Mouse (Mus musculus) heart, postnatal 0 days (tissue): ENCODE measurements around the gene Car5a. TPM values are rescaled to one million over a fixed set of nuclear protein-coding genes. Genes with fewer than 3 reads are reported as not detected.

Source experiments
- ATAC-seq: fragments of 200-750 bp; cut with Nextera tagmentation; 2 replicates; pipeline ENCODE4 v1.8.0; 2017; ENCODE audit warnings: low read depth, moderate number of reproducible peaks, moderate library complexity; ENCODE audit not compliant: insufficient read depth
- DNase-seq: peaks from one replicate; pipeline ENCODE4 v3.0.0-alpha.2; 2016; ENCODE audit warnings: low spot score
- H3K27ac ChIP-seq: fragments of 300-500 bp; sonication (generic); 2 replicates; pipeline ENCODE4 v1.5.1; 2014; ENCODE audit warnings: low read depth, mild to moderate bottlenecking
- H3K27me3 ChIP-seq: fragments of 300-500 bp; sonication (generic); 2 replicates; pipeline ENCODE4 v1.6.1; 2014; ENCODE audit warnings: low read length, mixed read lengths; ENCODE audit not compliant: control insufficient read depth, insufficient read depth
- H3K36me3 ChIP-seq: fragments of 300-500 bp; sonication (generic); replicated peaks from 2 replicates; pipeline ENCODE4 v1.6.1; 2014; ENCODE audit warnings: low read length, mixed read lengths; ENCODE audit not compliant: control insufficient read depth, insufficient read depth
- H3K4me1 ChIP-seq: fragments of 300-500 bp; sonication (generic); 2 replicates; pipeline ENCODE4 v1.6.1; 2014; ENCODE audit warnings: antibody characterized with exemption; ENCODE audit not compliant: control insufficient read depth, insufficient read depth
- H3K4me2 ChIP-seq: fragments of 300-500 bp; sonication (generic); 2 replicates; pipeline ENCODE4 v1.6.1; 2014; ENCODE audit warnings: low read depth, mild to moderate bottlenecking, low read length, moderate library complexity
- H3K4me3 ChIP-seq: fragments of 300-500 bp; sonication (generic); 2 replicates; pipeline ENCODE4 v1.5.1; 2014; ENCODE audit warnings: low read depth, low read length
- H3K9ac ChIP-seq: fragments of 300-500 bp; sonication (generic); replicated peaks from 2 replicates; pipeline ENCODE4 v1.6.1; 2014; ENCODE audit warnings: low read depth, low read length, mixed read lengths
- H3K9me3 ChIP-seq: fragments of 300-500 bp; sonication (generic); replicated peaks from 2 replicates; pipeline ENCODE4 v1.6.1; 2016; ENCODE audit warnings: low read length; ENCODE audit not compliant: control insufficient read depth
- CTCF ChIP-seq: IDR thresholded peaks from 2 replicates; pipeline ENCODE4 v1.5.1; 2016; ENCODE audit warnings: antibody characterized with exemption, control low read depth, low read depth
- EP300 ChIP-seq: IDR thresholded peaks from 2 replicates; pipeline ENCODE4 v1.6.1; 2016; ENCODE audit warnings: antibody characterized with exemption, low read depth
- WGBS: fragments of 180-500 bp; shearing (Covaris S2); extraction: QIAGEN DNeasy Blood & Tissue Kit; methylation state at CpG from one replicate; pipeline ENCODE4 v1.1.7; 2014; 5-methylcytosine and 5-hydroxymethylcytosine counted together
- polyA plus RNA-seq: library from polyadenylated mRNA; unstranded; fragments of >200 nt; fragmentation: Nextera tagmentation; extraction: Ambion mirVana; gene quantifications from 2 replicates; pipeline ENCODE4 v1.2.1, GENCODE M21; 2015
- total RNA-seq: library from RNA; depleted of rRNA; stranded (reverse); fragments of >200 nt; gene quantifications from 2 replicates; pipeline ENCODE4 v1.2.3, GENCODE M21; 2014; ENCODE audit warnings: low replicate concordance

The Car5a gene
- total and polyA plus RNA-seq, 2 experiments from 2014 or later: not detected

DNA sequence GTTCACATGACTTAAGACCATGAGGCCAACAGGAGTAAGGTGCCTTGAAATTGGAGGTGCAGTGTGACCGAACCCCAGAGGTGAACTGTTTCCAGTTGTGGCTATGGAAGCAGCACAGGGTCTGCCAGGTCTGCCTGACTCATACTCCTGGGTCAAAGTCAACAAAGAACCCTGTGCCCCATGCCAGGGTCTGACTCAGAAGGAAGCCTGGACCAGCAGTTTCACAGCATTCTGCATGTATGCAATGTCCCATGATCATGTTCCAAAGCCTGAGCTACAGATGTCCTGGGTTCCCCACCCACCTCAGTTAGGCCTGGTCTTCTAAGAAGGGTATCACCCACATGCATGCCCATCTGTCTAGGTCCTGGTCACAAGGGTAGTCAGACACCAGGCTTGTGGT is 55.4 kb downstream of the Car5a start:
- no peak for ATAC-seq

DNA sequence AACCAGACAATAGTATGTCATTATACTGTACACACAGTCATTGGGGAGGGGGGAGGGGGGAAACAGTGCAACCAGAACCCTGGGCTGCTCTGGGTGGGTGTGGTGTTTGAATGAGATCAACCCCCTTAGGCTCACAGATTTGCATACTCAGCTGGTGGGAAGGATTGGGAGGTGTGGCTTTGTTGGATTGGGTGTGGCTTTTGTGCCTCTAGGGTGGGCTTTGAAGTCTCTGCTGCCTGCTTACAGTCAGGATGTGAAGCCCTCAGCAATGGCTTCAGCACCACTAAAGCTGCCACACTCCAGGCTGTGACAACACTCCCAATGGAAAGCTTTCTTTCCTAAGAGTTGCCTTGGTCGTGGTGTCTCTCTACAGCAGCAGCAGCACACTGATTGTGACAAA is 57.2 kb downstream of the Car5a start:
- TF ChIP-seq CTCF (no peak), EP300 (no peak)
- no peaks in the 10 kb centered on the region for H3K4me1 ChIP-seq
- 61% methylated on average over 1 of the region's 1 CpGs for WGBS
- no peaks in the 10 kb centered on the region for H3K27me3 ChIP-seq
- no peak for ATAC-seq
- no peak overlapping the region for H3K4me2 ChIP-seq
- H3K9ac ChIP-seq: no peak overlapping the region
- H3K36me3 ChIP-seq: peaks cover 49% of the 10 kb centered on the region
- H3K27ac ChIP-seq: no peak overlapping the region
- no peaks in the 10 kb centered on the region for H3K9me3 ChIP-seq
- no peak for DNase-seq
- no peak overlapping the region for H3K4me3 ChIP-seq

More for the DNA sequence above, 55.4 kb downstream of the Car5a start:
- H3K4me3 ChIP-seq: no peak overlapping the region
- no peak for TF ChIP-seq CTCF
- no peak for TF ChIP-seq EP300
- WGBS: 88% methylated on average over 1 of the region's 1 CpGs
- no peak for DNase-seq
- H3K4me2 ChIP-seq: no peak overlapping the region
- no peaks in the 10 kb centered on the region for H3K27me3 ChIP-seq
- no peak overlapping the region for H3K27ac ChIP-seq
- H3K36me3 ChIP-seq: peaks cover 39% of the 10 kb centered on the region
- no peaks in the 10 kb centered on the region for H3K9me3 ChIP-seq
- no peaks in the 10 kb centered on the region for H3K4me1 ChIP-seq
- H3K9ac ChIP-seq: no peak overlapping the region

GRCm38 (mm10) chr8:121885433-121885832 is 59.3 kb downstream of the Car5a start:
- Histone ChIP-seq H3K4me2 (no peak overlapping the region), H3K9ac (no peak overlapping the region), H3K27me3 (no peaks in the 10 kb centered on the region), H3K27ac (no peak overlapping the region), H3K36me3 (peaks cover 49% of the 10 kb centered on the region), H3K9me3 (no peaks in the 10 kb centered on the region), H3K4me1 (peaks cover 13% of the 10 kb centered on the region), H3K4me3 (no peak overlapping the region)
- no peak for ATAC-seq
- no peak for DNase-seq
- 90% methylated on average over 6 of the region's 6 CpGs for WGBS
- no peak for TF ChIP-seq CTCF
- no peak for TF ChIP-seq EP300

DNA sequence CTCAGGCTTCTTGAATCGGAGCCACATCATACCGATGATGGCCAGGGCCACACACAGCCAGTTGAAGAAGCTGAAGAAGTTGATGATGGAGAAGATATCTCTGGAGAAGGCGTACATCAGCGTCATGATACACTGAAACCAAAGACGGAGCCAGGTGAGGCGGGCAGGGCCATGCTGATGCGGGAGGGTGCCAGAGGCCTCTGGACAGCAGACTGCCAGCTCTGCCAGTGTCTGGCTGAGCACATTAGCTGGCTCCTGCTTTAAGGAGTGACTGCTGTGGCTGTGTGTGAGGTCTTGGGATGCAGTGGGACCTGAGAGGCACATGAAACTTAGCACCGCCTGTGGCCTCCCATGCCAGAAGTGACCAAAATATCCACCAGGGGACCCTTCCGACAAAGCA is 59.7 kb downstream of the Car5a start:
- DNase-seq: no peak
- no peak overlapping the region for H3K4me3 ChIP-seq
- no peak overlapping the region for H3K27ac ChIP-seq
- H3K27me3 ChIP-seq: no peaks in the 10 kb centered on the region
- H3K4me1 ChIP-seq: peaks cover 14% of the 10 kb centered on the region
- peaks cover 49% of the 10 kb centered on the region for H3K36me3 ChIP-seq
- H3K4me2 ChIP-seq: no peak overlapping the region
- H3K9ac ChIP-seq: no peak overlapping the region
- ATAC-seq: no peak
- WGBS: 91% methylated on average over 9 of the region's 9 CpGs
- H3K9me3 ChIP-seq: no peaks in the 10 kb centered on the region
- TF ChIP-seq EP300 (no peak), CTCF (no peak)

GRCm38 (mm10) chr8:121884181-121884580 is 60.5 kb downstream of the Car5a start:
- Histone ChIP-seq H3K27me3 (no peaks in the 10 kb centered on the region), H3K36me3 (peaks cover 49% of the 10 kb centered on the region), H3K4me3 (no peak overlapping the region), H3K4me1 (peaks cover 14% of the 10 kb centered on the region), H3K4me2 (no peak overlapping the region), H3K9me3 (no peaks in the 10 kb centered on the region), H3K9ac (no peak overlapping the region), H3K27ac (no peak overlapping the region)
- DNase-seq (no peak), ATAC-seq (no peak)
- no peak for TF ChIP-seq CTCF
- TF ChIP-seq EP300: no peak
- WGBS: 90% methylated on average over 3 of the region's 3 CpGs

DNA sequence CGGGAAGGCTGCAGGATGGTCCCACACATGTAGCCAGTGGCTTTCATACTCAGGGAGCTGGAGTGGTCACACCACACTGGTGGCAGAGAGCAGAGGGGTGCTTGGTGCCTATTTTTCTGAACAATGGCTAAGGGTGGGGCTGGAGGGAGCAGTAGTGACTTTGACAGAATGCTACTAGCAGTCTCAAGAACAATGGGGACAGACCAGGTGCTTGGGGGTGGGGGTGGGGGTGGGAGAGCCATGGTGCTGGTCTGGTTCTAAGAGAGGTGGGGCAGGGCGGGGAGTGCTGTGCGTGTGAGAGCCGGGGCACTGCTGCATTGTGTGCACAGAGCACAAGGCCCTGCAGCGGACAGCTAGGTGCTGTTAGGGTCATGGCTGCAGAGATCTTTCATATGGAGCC is 62.8 kb downstream of the Car5a start:
- no peak for DNase-seq
- ATAC-seq: no peak
- Histone ChIP-seq H3K36me3 (peaks cover 36% of the 10 kb centered on the region), H3K9ac (no peak overlapping the region), H3K27ac (no peak overlapping the region), H3K4me3 (no peak overlapping the region), H3K4me1 (peaks cover 14% of the 10 kb centered on the region), H3K9me3 (no peaks in the 10 kb centered on the region), H3K27me3 (no peaks in the 10 kb centered on the region), H3K4me2 (no peak overlapping the region)
- no peak for TF ChIP-seq EP300
- TF ChIP-seq CTCF: no peak
- WGBS: 85% methylated on average over 5 of the region's 5 CpGs
